ENCODE assay signal across 9 mouse cellular contexts in the genomic region with DNA sequence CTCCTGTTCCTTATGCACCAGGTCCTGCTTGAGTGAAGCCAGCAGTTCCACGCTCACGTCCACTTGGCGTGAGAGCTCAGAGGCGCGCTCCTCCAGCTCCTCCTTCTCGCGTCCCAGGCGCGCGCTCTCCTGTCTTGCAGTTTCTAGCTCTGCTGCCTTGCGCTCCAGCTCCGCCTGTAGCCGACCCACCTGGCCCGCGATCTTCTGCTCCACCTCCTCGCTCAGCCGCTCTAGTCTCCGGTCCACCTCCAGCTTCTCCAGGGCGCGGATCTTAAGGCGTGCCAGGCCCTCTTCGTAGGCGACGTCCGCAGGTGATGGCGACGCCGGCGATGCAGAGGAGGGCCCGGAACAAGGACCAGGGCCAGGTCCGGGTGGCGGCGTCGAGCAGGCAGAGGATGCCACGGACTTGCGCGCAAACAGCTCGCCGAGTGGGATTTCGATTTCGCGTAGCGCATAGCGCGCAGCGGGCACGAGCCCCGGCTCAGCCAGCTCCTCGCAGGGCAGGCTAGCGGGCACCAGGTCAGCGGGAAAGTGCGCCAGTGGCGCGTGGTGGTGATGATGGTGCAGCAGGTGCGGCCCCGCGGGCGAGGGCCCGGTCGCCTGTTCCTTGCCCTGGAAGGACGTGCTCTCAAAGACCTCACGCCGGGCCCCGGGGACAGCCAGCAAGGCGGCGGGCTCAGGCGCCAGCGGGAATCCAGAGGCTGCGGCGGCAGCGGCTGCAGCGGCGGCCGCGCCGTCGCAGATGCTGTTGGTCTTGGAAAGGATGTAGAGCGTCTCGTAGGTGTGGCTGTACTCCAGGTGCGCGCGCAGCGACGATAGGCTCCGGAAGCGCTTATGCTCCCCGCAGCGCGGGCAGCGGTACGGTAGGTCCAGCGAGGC. TPM values are rescaled to one million over a fixed set of nuclear protein-coding genes. Genes with fewer than 3 reads are reported as not detected.
A peak's percentile ranks its signal among the peaks of the same experiment; 100 is the strongest.
DNase-seq lines count a peak whose midpoint lies in the region; ATAC-seq lines count a peak whose summit lies in the region.
"Had no signal": no experiment of that assay in that cellular context is flagged by ENCODE, and none has a peak within 500 bp of the region (broad histone marks: within the 10 kb centered on the region; RNA-seq: fewer than 3 reads in every experiment).

No protein-coding gene starts in this region.

- no peak for ATAC-seq in heart, embryonic 15.5 days (replicated peaks; ENCODE audit: insufficient number of reproducible peaks, insufficient read depth, low FRiP score, low read depth)
- ATAC-seq in forebrain, embryonic 12.5 days (ENCODE audit: low FRiP score): no peak
- ATAC-seq in liver, embryonic 13.5 days (ENCODE audit: low read depth): no peak

- peak overlapping the region; percentile 32 for H3K4me3 ChIP-seq in heart, embryonic 15.5 days
- H3K4me3 ChIP-seq in forebrain, embryonic 12.5 days (replicated peaks): peak overlapping the region; percentile 38
- H3K4me3 ChIP-seq in liver, embryonic 13.5 days (replicated peaks): peak overlapping the region; percentile 14; the same call in 1 of the 2 replicates

- H3K36me3 ChIP-seq in heart, embryonic 15.5 days: no peaks in the 10 kb centered on the region
- no peaks in the 10 kb centered on the region for H3K36me3 ChIP-seq in forebrain, embryonic 12.5 days (replicated peaks)
- H3K36me3 ChIP-seq in liver, embryonic 13.5 days: no peaks in the 10 kb centered on the region

- no peak for DNase-seq in heart, postnatal 10 days
- DNase-seq in R1 (ENCODE audit: low read depth, low spot score): peak; percentile 58
- DNase-seq in liver, embryonic 13.5 days: no peak
- no peak for DNase-seq in c-Kit-positive CD71-positive TER-119-positive erythroid progenitor cells, embryonic 14.5 days (ENCODE audit: low spot score)
- DNase-seq in urinary bladder, adult 2 months (ENCODE audit: low spot score): no peak
- no peak for DNase-seq in spleen, adult 12 weeks (ENCODE audit: low spot score)

- WGBS in heart, embryonic 15.5 days: 4% methylated on average over 92 of the region's 92 CpGs
- WGBS in forebrain, embryonic 12.5 days: 3% methylated on average over 92 of the region's 92 CpGs
- WGBS in liver, embryonic 13.5 days (ENCODE audit: insufficient replicate concordance): 6% methylated on average over 88 of the region's 92 CpGs

- H3K27ac ChIP-seq in heart, embryonic 15.5 days: no peak overlapping the region
- H3K27ac ChIP-seq in forebrain, embryonic 12.5 days: no peak overlapping the region
- no peak overlapping the region for H3K27ac ChIP-seq in liver, embryonic 13.5 days

- intact Hi-C loops in heart, postnatal 10 days (cut with DNase I): no loop called here

- peak overlapping the region; percentile 48 for H3K4me2 ChIP-seq in heart, embryonic 15.5 days
- peak overlapping the region; percentile 53 for H3K4me2 ChIP-seq in forebrain, embryonic 12.5 days
- H3K4me2 ChIP-seq in liver, embryonic 13.5 days: peak overlapping the region; percentile 30

- no peak overlapping the region for H3K9ac ChIP-seq in heart, embryonic 15.5 days
- no peak overlapping the region; the same call in 1 of the 2 replicates for H3K9ac ChIP-seq in forebrain, embryonic 12.5 days
- no peak overlapping the region for H3K9ac ChIP-seq in liver, embryonic 13.5 days

- peaks cover 8% of the 10 kb centered on the region for H3K4me1 ChIP-seq in heart, embryonic 15.5 days (replicated peaks)
- peaks cover 19% of the 10 kb centered on the region for H3K4me1 ChIP-seq in forebrain, embryonic 12.5 days
- peaks cover 4% of the 10 kb centered on the region; the same call in 1 of the 2 replicates for H3K4me1 ChIP-seq in liver, embryonic 13.5 days (replicated peaks)

- peaks cover 80% of the 10 kb centered on the region for H3K27me3 ChIP-seq in heart, embryonic 15.5 days
- peaks cover 58% of the 10 kb centered on the region for H3K27me3 ChIP-seq in forebrain, embryonic 12.5 days
- H3K27me3 ChIP-seq in liver, embryonic 13.5 days: peaks cover 66% of the 10 kb centered on the region

- no peaks in the 10 kb centered on the region; the same call in 1 of the 2 replicates for H3K9me3 ChIP-seq in heart, embryonic 15.5 days (replicated peaks)
- H3K9me3 ChIP-seq in forebrain, embryonic 12.5 days: no peaks in the 10 kb centered on the region
- no peaks in the 10 kb centered on the region; the same call in 1 of the 2 replicates for H3K9me3 ChIP-seq in liver, embryonic 13.5 days (replicated peaks)

RNA-seq across cellular contexts. Expression of a gene that starts 18.7 kb away (rescaled TPM):
- 0.03 and 0.15 TPM in 2 replicates for polyA plus RNA-seq in heart, embryonic 15.5 days (2015; fragmentation: Nextera tagmentation; extraction: Ambion mirVana)
- total RNA-seq in heart, postnatal 10 days (2021): not detected
- polyA plus RNA-seq in forebrain, embryonic 12.5 days (2016; fragmentation: Nextera tagmentation; extraction: Ambion mirVana): 1.9 and 2.6 TPM in 2 replicates
- not detected in 2 replicates for polyA plus RNA-seq in liver, embryonic 13.5 days (2015; fragmentation: Nextera tagmentation; extraction: Ambion mirVana)
- 2.2 TPM in 2 replicates for polyA plus RNA-seq in urinary bladder, adult 2 months (2012; rRNA removed)

RNA-seq across cellular contexts. Expression of a gene that starts 29.3 kb away (rescaled TPM):
- not detected in 2 replicates for polyA plus RNA-seq in heart, embryonic 15.5 days (2015; fragmentation: Nextera tagmentation; extraction: Ambion mirVana)
- total RNA-seq in heart, postnatal 10 days (2021): not detected
- polyA plus RNA-seq in forebrain, embryonic 12.5 days (2016; fragmentation: Nextera tagmentation; extraction: Ambion mirVana): not detected in 2 replicates
- not detected in 2 replicates for polyA plus RNA-seq in liver, embryonic 13.5 days (2015; fragmentation: Nextera tagmentation; extraction: Ambion mirVana)
- 0.03 TPM in 1 of 2 replicates, not detected in the other for polyA plus RNA-seq in urinary bladder, adult 2 months (2012; rRNA removed)
- polyA plus RNA-seq: large intestine, adult 2 months had no signal

RNA-seq across cellular contexts. Expression of a gene that starts 32.3 kb away (rescaled TPM):
- 38.8 and 41.9 TPM in 2 replicates for polyA plus RNA-seq in heart, embryonic 15.5 days (2015; fragmentation: Nextera tagmentation; extraction: Ambion mirVana)
- total RNA-seq in heart, postnatal 10 days (2021): 10 to 100 TPM; 17.9 to 19.4 TPM
- polyA plus RNA-seq in forebrain, embryonic 12.5 days (2016; fragmentation: Nextera tagmentation; extraction: Ambion mirVana): 33.0 and 34.0 TPM in 2 replicates
- 34.8 and 35.6 TPM in 2 replicates for polyA plus RNA-seq in liver, embryonic 13.5 days (2015; fragmentation: Nextera tagmentation; extraction: Ambion mirVana)
- 14.1 and 17.2 TPM in 2 replicates for polyA plus RNA-seq in urinary bladder, adult 2 months (2012; rRNA removed)

RNA-seq across cellular contexts. Expression of a gene that starts 32.8 kb away (rescaled TPM):
- polyA plus RNA-seq in heart, embryonic 15.5 days (2015; fragmentation: Nextera tagmentation; extraction: Ambion mirVana): 312 and 362 TPM in 2 replicates
- 100 to 1,000 TPM; 160 to 172 TPM for total RNA-seq in heart, postnatal 10 days (2021)
- polyA plus RNA-seq in forebrain, embryonic 12.5 days (2016; fragmentation: Nextera tagmentation; extraction: Ambion mirVana): 610 and 617 TPM in 2 replicates
- 408 and 426 TPM in 2 replicates for polyA plus RNA-seq in liver, embryonic 13.5 days (2015; fragmentation: Nextera tagmentation; extraction: Ambion mirVana)
- polyA plus RNA-seq in urinary bladder, adult 2 months (2012; rRNA removed): 154 and 155 TPM in 2 replicates

RNA-seq across cellular contexts. Expression of a gene that starts 52.3 kb away (rescaled TPM):
- 29.6 and 38.4 TPM in 2 replicates for polyA plus RNA-seq in heart, embryonic 15.5 days (2015; fragmentation: Nextera tagmentation; extraction: Ambion mirVana)
- 10 to 100 TPM; 11.1 to 12.5 TPM for total RNA-seq in heart, postnatal 10 days (2021)
- 49.8 and 51.5 TPM in 2 replicates for polyA plus RNA-seq in forebrain, embryonic 12.5 days (2016; fragmentation: Nextera tagmentation; extraction: Ambion mirVana)
- polyA plus RNA-seq in liver, embryonic 13.5 days (2015; fragmentation: Nextera tagmentation; extraction: Ambion mirVana): 31.6 and 33.7 TPM in 2 replicates
- 20.6 and 28.0 TPM in 2 replicates for polyA plus RNA-seq in urinary bladder, adult 2 months (2012; rRNA removed)
